Mouse (Mus musculus) T-helper 1 cell (primary cell): ENCODE measurements at regions not wholly inside any gene's neighbourhood (a gene's known extent, or its start where the extent isn't known, plus 50 kb on each side); places are given as distances from the start of the nearest gene placed in this dataset.
"Not testable (repeated sequence)": the region's sequence is repeated elsewhere in the genome, so short reads cannot be mapped to it uniquely, and the experiment has no call there.

Experiments
- in situ Hi-C: fragments of 300-600 bp; cut with MboI, MseI; formaldehyde crosslinking; loops from one replicate; pipeline ENCODE4 v1.15.1; 2025; ENCODE audit warnings: high pct_unique_total_duplicates

GRCm38 (mm10) chr8:96586129-96586528 lies 697.8 kb upstream of the Got2 start:
- in situ Hi-C loops, result no loop called here

GRCm38 (mm10) chr8:96552512-96552911 lies 664.2 kb upstream of the Got2 start:
- in situ Hi-C loops, result no loop called here

- in situ Hi-C loops, result no loop called here
Measured at GRCm38 (mm10) chr8:96550408-96550807, 662.1 kb upstream of the Got2 start.

- in situ Hi-C loops, result loop anchor here (10.0 kb wide), 1 partner anchor 604 kb away; no protein-coding TSS in a partner anchor
Measured at GRCm38 (mm10) chr8:96548663-96549062, 660.3 kb upstream of the Got2 start.

GRCm38 (mm10) chr8:96548187-96548586 lies 659.8 kb upstream of the Got2 start:
- in situ Hi-C loops, result loop anchor here (10.0 kb wide), 1 partner anchor 603 kb away; no protein-coding TSS in a partner anchor

GRCm38 (mm10) chr8:96542215-96542614 lies 653.9 kb upstream of the Got2 start:
- in situ Hi-C loops, result loop anchor here (10.0 kb wide), 1 partner anchor 597 kb away; no protein-coding TSS in a partner anchor

- in situ Hi-C loops, result no loop called here
Measured at GRCm38 (mm10) chr8:96498854-96499253, 610.5 kb upstream of the Got2 start.

- in situ Hi-C loops, result no loop called here
Measured at GRCm38 (mm10) chr8:96495406-96495805, 607.1 kb upstream of the Got2 start.

- in situ Hi-C loops, result no loop called here
Measured at GRCm38 (mm10) chr8:96489804-96490203, 601.5 kb upstream of the Got2 start.

- in situ Hi-C loops, result no loop called here
Measured at GRCm38 (mm10) chr8:96488741-96489453, 600.5 kb upstream of the Got2 start.

GRCm38 (mm10) chr8:96455915-96456314 lies 567.6 kb upstream of the Got2 start:
- in situ Hi-C loops, result no loop called here

- in situ Hi-C loops, result no loop called here
Measured at GRCm38 (mm10) chr8:96455336-96455735, 567.0 kb upstream of the Got2 start.

GRCm38 (mm10) chr8:96429708-96430107 lies 541.4 kb upstream of the Got2 start:
- in situ Hi-C loops, result no loop called here

GRCm38 (mm10) chr8:96426900-96427299 lies 538.6 kb upstream of the Got2 start:
- in situ Hi-C loops, result no loop called here

GRCm38 (mm10) chr8:96409601-96410000 lies 521.3 kb upstream of the Got2 start:
- in situ Hi-C loops, result no loop called here

- in situ Hi-C loops, result no loop called here
Measured at GRCm38 (mm10) chr8:96404549-96405145, 516.3 kb upstream of the Got2 start.

- in situ Hi-C loops, result no loop called here
Measured at GRCm38 (mm10) chr8:96403669-96404068, 515.3 kb upstream of the Got2 start.

- in situ Hi-C loops, result not testable (repeated sequence)
Measured at GRCm38 (mm10) chr8:96399381-96399780, 511.0 kb upstream of the Got2 start.

- in situ Hi-C loops, result no loop called here
Measured at GRCm38 (mm10) chr8:96393024-96393423, 504.7 kb upstream of the Got2 start.

GRCm38 (mm10) chr8:96389251-96389650 lies 500.9 kb upstream of the Got2 start:
- in situ Hi-C loops, result no loop called here

GRCm38 (mm10) chr8:96370500-96370899 lies 482.2 kb upstream of the Got2 start:
- in situ Hi-C loops, result no loop called here

- in situ Hi-C loops, result no loop called here
Measured at GRCm38 (mm10) chr8:96362853-96363445, 474.6 kb upstream of the Got2 start.

GRCm38 (mm10) chr8:96350531-96351069 lies 462.3 kb upstream of the Got2 start:
- in situ Hi-C loops, result no loop called here
